Mouse (Mus musculus) frontal cortex, adult (tissue): Measurements from ENCODE around the gene Sgce.

Experiments
- ATAC-seq: cut with Nextera tagmentation; 2 replicates; pipeline ENCODE4 v1.9.2; 2017; ENCODE audit warnings: mild to moderate bottlenecking, moderate library complexity, mixed read lengths; ENCODE audit not compliant: low TSS enrichment

The Sgce gene

DNA sequence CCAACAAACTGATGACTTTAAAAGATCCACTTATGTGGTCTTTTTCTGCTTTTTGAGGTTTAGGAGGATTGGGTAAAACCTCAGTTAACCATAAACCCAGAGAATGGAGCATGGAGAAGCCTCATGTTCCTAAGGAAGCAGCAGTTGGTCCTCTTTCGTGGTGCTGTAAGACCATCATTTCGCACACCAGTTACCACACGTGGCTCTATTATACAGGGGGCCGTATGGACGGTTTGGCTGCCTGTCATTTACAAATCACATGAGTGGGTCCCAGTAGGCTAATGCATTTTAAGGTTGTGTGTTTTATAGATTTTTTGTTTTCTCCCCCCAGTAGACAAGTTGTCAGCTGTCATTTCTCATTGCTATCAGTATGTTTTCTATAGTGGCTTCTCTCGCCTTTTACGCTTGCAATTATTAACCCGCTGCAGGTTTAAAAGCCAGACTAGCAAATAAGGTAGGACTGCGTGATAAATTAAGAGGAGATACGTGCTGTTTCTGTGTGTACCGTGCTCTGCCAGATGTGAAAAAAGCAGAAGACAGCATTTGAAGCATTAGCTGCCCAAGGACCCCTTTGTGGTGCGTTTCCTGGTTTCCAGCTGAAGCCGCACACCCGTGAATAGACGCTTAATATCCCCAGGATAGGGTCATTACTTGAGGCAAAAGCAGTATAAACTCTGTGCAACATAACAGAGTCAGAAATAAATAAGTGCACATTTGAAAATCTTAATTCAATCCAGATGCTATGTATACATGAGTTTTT, 22.8 kb downstream of the Sgce start:
- no peak for ATAC-seq

- no peak for ATAC-seq
Measured at GRCm38 (mm10) chr6:4722739-4723138, 24.3 kb downstream of the Sgce start.

- peak; percentile 59 for ATAC-seq
Measured at GRCm38 (mm10) chr6:4722142-4722541, 24.9 kb downstream of the Sgce start.

GRCm38 (mm10) chr6:4717344-4717743, 29.7 kb downstream of the Sgce start:
- ATAC-seq = no peak

GRCm38 (mm10) chr6:4716171-4716570, 30.8 kb downstream of the Sgce start:
- ATAC-seq = no peak

DNA sequence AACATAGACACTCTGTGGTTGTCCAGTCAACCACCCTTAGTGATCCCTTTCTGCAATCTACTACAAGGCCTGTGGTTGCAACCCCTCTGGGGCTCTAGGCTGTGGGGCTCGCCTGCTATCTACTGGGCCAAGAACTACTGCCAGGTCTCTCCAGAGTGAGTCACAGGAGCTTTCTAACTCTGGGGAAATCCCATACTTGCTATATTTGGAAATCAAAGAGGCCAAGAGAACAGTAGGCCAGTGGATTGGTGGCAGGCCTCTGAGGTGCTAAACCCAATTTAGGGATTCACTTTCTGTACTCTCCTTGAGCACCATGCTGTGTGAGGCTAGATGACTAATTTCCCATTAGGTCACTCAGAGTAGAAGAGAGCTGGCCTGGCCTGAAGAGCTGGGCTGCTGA, 38.0 kb downstream of the Sgce start:
- ATAC-seq = no peak

- no peak for ATAC-seq
Measured at GRCm38 (mm10) chr6:4706415-4706814, 40.6 kb downstream of the Sgce start.

DNA sequence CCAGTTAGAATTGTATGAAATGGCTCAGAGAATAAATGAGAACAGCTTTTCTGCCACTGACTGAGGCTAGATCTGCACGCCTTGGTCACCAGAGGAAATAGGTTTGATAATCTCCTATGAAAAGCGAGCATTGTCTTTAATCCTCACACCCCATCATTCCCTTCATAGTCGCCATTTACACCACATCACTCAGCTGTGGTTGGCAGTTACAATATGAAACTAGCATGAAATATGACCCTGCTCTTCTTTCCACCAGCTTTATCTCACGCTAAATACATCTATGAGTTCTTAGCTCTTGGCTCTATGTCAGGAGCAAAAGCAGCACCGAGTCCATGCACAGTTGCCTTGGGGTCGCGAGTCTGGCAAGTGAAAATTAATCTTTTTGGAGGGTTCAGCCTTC, 43.1 kb downstream of the Sgce start:
- ATAC-seq = no peak

GRCm38 (mm10) chr6:4701641-4702040, 45.4 kb downstream of the Sgce start:
- ATAC-seq = no peak

DNA sequence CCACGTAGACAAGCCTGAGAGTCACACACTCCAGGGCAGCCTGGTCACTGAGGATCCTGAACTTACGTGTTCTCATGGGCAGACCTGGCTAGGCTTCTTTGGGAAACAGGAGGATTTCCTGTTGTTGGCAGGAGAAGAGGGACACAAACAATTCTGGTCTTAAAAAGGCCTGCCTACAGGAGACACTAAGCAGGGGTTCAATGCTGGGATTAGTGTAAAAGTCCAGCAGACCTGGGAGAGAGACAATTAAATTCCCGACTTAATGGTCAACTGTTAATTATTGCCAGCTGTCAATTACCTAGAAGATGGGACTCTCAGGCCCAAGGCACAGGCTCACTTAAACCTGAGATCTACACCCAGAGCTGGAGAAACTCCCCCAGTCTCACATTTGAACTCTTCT, 51.2 kb downstream of the Sgce start:
- ATAC-seq = no peak

- no peak for ATAC-seq
Measured at GRCm38 (mm10) chr6:4694672-4695231, 52.3 kb downstream of the Sgce start.

DNA sequence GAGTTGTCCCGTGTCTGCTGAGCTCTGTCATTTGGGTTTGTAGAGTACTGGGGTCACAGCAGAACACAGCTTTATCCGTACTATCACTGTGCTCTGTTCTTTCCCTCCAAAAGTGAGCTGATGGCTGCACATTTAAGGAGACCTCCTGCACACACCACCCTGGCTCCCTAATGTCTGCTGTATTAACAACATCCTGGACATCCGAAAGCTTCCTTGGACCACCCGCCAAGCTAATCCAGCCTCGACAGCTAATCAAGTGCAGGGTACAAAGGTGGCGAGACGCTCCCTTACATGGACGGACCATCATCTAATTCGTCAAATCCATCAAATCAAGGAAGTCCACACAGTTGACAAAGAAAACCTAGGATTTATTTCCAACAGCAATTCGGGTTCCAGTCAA, 53.5 kb downstream of the Sgce start:
- no peak for ATAC-seq

- ATAC-seq = no peak
Measured at GRCm38 (mm10) chr6:4690438-4690837, 56.6 kb downstream of the Sgce start.

- ATAC-seq = no peak
Measured at GRCm38 (mm10) chr6:4684706-4685340, 62.2 kb downstream of the Sgce start.

- no peak for ATAC-seq
Measured at GRCm38 (mm10) chr6:4680576-4680975, 66.4 kb downstream of the Sgce start.

- ATAC-seq = no peak
Measured at GRCm38 (mm10) chr6:4679981-4680380, 67.0 kb downstream of the Sgce start.

DNA sequence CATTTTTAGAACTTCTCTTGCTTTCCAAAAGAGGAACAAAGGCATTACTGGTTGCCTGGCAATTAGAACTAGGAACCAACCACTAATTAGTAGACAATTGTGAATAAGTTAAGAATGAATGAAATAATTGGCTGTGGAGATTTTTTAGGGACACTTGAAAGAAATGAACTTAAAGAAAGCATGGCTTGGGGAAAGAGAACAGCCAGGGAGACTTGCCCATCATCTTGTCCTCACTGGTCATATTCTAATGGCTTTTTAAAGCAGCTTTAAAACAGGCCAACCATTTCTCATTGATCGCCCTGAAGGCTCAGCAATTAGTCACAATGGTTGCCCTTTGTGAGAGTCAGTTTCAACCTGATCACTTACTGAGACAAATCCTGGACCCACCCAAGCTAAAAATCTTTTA, 69.6 kb downstream of the Sgce start:
- ATAC-seq = no peak

GRCm38 (mm10) chr6:4665154-4665553, 81.9 kb downstream of the Sgce start:
- no peak for ATAC-seq

DNA sequence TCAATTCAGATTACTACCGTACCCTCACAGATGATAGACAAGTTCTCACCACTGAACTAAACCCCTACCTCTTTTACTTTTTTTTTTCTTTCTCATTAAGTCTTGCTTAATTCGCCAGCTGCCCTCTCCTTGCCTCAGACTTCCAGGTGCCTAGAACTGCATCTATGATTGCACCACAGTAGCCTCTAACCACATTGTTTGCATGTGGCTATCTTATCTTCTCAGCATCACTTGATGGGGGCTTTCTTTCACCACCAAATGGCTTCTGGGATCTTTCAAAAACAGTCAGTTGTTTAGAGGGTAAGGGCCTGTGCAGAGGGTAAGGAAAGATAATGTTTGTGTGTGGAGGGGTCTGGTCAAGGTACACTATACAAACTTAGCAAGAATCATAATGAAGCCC, 82.7 kb downstream of the Sgce start:
- ATAC-seq = no peak

DNA sequence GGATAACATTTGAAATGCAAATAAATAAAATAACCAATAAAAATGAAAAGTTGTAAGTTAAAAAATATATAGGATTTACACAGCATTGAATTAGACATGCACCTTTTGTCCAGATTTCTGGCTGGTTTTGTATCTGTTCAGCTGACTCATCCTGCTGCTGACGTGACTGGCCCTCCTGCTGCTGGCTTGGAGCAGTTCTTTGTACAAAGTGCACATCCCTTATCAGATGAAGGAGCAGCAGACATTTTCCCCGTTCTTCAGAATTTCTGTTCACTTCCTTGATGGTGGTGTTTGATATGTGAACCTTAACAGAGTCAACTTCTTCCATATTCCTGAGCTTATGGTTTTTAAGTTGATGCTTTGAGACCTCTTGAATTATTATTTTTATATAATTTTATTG, 83.5 kb downstream of the Sgce start:
- ATAC-seq = no peak

GRCm38 (mm10) chr6:4658861-4659260, 88.1 kb downstream of the Sgce start:
- ATAC-seq = no peak

DNA sequence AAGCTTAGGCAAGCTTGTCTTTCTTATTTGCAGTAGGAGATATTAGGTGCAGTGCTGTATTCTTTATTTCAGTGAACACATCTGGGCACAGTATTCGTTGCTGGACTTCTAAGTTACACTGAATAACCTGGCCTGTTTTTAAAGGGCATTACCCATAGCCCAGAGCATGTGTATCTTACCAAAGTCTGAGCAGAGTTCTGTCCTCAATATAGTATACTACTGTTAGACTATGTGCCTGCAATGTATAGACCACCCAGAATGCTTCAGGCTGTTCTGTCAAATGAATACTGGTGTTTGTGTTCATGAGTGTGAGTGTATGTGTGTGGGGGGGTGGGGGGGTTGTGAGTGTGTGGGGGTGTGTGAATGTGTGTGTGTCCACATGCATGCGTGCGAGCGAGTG, 91.1 kb downstream of the Sgce start:
- ATAC-seq = no peak

- no peak for ATAC-seq
Measured at GRCm38 (mm10) chr6:4655466-4655865, 91.5 kb downstream of the Sgce start.
